Mouse (Mus musculus) liver, embryonic 14.5 days (tissue): Measurements from ENCODE around the gene Msi2. TPM values are rescaled to one million over a fixed set of nuclear protein-coding genes. Genes with fewer than 3 reads are reported as not detected.

Source experiments
- ATAC-seq: fragments of 200-750 bp; cut with Nextera tagmentation; 2 replicates; pipeline ENCODE4 v1.8.0; 2017; ENCODE audit warnings: moderate number of reproducible peaks, mild to moderate bottlenecking, moderate library complexity; ENCODE audit not compliant: insufficient read depth
- DNase-seq, 3 experiments: peaks; one replicate each; pipeline ENCODE4 v3.0.0-alpha.2; 2012 to 2013; ENCODE audit warnings: low read depth in 3 of 3, low spot score in 3 of 3
- H3K27ac ChIP-seq: fragments of 300-500 bp; sonication (generic); 2 replicates; pipeline ENCODE4 v1.5.1; 2014; ENCODE audit warnings: moderate library complexity, mild to moderate bottlenecking, control low read depth, inconsistent platforms
- H3K27me3 ChIP-seq: fragments of 300-500 bp; sonication (generic); 2 replicates; pipeline ENCODE4 v1.6.1; 2014; ENCODE audit warnings: mild to moderate bottlenecking, low read length, moderate library complexity; ENCODE audit not compliant: control insufficient read depth, insufficient read depth
- H3K36me3 ChIP-seq: fragments of 300-500 bp; sonication (generic); replicated peaks from 2 replicates; pipeline ENCODE4 v1.6.1; 2014; ENCODE audit warnings: low read depth; ENCODE audit not compliant: control insufficient read depth, insufficient read depth
- H3K4me1 ChIP-seq, 2 experiments: fragments of 200-500 bp in 1 of 2; fragments of 300-500 bp in 1 of 2; sonication (generic) in 1 of 2; replicated peaks; 2 replicates each; pipeline ENCODE4 v1.6.1; 2012 to 2014; ENCODE audit warnings: antibody characterized with exemption in 1 of 2, inconsistent platforms in 1 of 2, low read length in 1 of 2; ENCODE audit not compliant: control insufficient read depth in 2 of 2, insufficient read depth in 2 of 2
- H3K4me2 ChIP-seq: fragments of 300-500 bp; sonication (generic); 2 replicates; pipeline ENCODE4 v1.6.1; 2014; ENCODE audit warnings: low read depth, mild to moderate bottlenecking, control low read depth, moderate library complexity
- H3K4me3 ChIP-seq, 2 experiments: fragments of 200-500 bp in 1 of 2; fragments of 300-500 bp in 1 of 2; sonication (generic) in 1 of 2; 2 replicates each; pipeline ENCODE4 v1.5.1; 2012 to 2014; ENCODE audit warnings: low read depth in 2 of 2, low read length in 2 of 2, mild to moderate bottlenecking in 2 of 2, control low read depth in 1 of 2, inconsistent platforms in 1 of 2, moderate library complexity in 1 of 2; ENCODE audit not compliant: insufficient read depth in 1 of 2
- H3K9ac ChIP-seq: fragments of 300-500 bp; sonication (generic); replicated peaks from 2 replicates; pipeline ENCODE4 v1.6.1; 2014; ENCODE audit warnings: mild to moderate bottlenecking, control low read depth, moderate library complexity
- H3K9me3 ChIP-seq: fragments of 300-500 bp; sonication (generic); 2 replicates; pipeline ENCODE4 v1.6.1; 2016; ENCODE audit warnings: low read length, mixed read lengths; ENCODE audit not compliant: control insufficient read depth
- CTCF ChIP-seq: IDR thresholded peaks from 2 replicates; pipeline ENCODE4 v1.5.1; 2016; ENCODE audit warnings: antibody characterized with exemption, low read depth, control low read depth
- EP300 ChIP-seq: IDR thresholded peaks from 2 replicates; pipeline ENCODE4 v1.6.1; 2016; ENCODE audit warnings: antibody characterized with exemption, low read depth
- WGBS: fragments of 180-500 bp; shearing (Covaris S2); extraction: QIAGEN DNeasy Blood & Tissue Kit; methylation state at CpG from one replicate; pipeline ENCODE4 v1.1.7; 2014; ENCODE audit not compliant: insufficient replicate concordance; 5-methylcytosine and 5-hydroxymethylcytosine counted together
- polyA plus RNA-seq, 2 experiments: library from polyadenylated mRNA; depleted of rRNA in 1 of 2; stranded (reverse) in 1 of 2; unstranded in 1 of 2; fragments of >200 nt; fragmentation: Nextera tagmentation in 1 of 2; extraction: Ambion mirVana in 1 of 2; gene quantifications; 2 replicates each; pipeline versions ENCODE4 v1.2.1 to v1.2.3; 2012 to 2014

The Msi2 gene
- polyA plus RNA-seq, 2 experiments = 2.1 to 6.2 TPM

DNA sequence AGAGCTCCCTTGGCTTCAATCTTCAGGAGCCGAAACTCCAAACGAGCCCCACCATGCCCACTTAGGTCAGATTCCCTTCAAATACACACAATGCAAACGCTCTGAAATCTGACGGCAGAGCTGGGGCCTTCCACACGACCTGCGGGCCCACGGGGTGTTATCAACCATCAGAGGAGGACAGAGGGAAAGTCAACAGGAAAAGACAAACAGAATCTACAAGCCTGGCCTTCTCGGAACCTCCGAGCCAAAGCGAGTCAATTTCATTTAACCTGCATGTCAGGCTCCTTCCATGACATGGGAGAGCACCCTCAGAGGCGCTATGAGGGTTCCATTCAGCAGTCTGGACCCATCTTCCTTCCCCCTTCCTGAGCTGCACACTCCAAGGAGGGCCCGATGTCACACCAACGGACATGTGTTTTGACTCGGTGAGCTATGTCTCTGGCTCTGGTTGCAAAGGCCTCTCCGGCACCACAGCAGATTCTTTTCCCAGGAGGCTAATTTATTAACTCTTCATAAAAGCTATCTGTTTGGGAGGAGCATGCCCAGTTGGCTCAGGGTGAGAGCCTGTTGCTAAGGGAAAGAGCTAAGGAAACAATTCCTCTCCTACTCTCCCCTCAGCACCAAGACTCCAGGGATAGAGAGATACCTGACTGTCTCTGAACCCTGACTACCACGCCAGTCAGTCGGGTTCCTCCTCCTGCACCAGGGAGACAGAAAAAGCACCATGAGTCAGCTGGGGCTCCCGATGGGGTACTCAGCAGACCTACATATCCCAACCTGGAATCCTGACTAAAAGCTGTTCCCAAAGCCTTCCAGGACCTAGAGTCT lies 42.6 kb downstream of the Msi2 start:
- TF ChIP-seq EP300 (no peak), CTCF (no peak)
- H3K4me3 ChIP-seq = no peak overlapping the region
- WGBS = 63% methylated on average over 18 of the region's 18 CpGs
- H3K36me3 ChIP-seq = no peaks in the 10 kb centered on the region
- DNase-seq = no peak
- H3K4me1 ChIP-seq = peaks cover 0 to 2% of the 10 kb centered on the region in 2 experiments; a peak in 2 of 4 replicates
- H3K27me3 ChIP-seq = no peaks in the 10 kb centered on the region
- no peak overlapping the region for H3K27ac ChIP-seq
- H3K9ac ChIP-seq = no peak overlapping the region
- H3K4me2 ChIP-seq = no peak overlapping the region
- H3K9me3 ChIP-seq = no peaks in the 10 kb centered on the region
- ATAC-seq = no peak

DNA sequence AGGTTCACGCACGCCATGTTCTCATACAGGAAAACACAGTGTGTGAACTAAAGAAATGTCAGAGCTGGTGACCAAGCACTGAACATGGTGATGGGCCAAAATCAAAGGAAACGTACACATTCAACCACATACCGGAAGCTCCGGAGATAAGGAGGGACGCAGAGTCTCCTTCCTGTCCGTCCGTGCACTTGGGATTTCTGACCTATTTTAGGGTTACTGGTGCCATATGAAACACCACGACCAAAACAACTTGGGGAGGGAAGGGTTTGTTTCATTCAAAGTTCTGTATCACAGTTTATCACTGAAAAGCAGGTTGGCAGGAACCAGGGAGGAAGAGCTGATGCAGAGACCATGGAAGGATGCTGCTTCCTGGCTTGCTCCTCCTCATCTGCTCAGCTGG lies 44.2 kb downstream of the Msi2 start:
- ATAC-seq = no peak
- WGBS = 59% methylated on average over 9 of the region's 9 CpGs
- H3K36me3 ChIP-seq = no peaks in the 10 kb centered on the region
- H3K9ac ChIP-seq = no peak overlapping the region
- TF ChIP-seq CTCF (no peak), EP300 (no peak)
- no peak for DNase-seq
- peaks cover 0 to 2% of the 10 kb centered on the region in 2 experiments; a peak in 1 of 4 replicates for H3K4me1 ChIP-seq
- no peak overlapping the region for H3K4me3 ChIP-seq
- no peaks in the 10 kb centered on the region for H3K9me3 ChIP-seq
- H3K27me3 ChIP-seq = no peaks in the 10 kb centered on the region
- H3K4me2 ChIP-seq = no peak overlapping the region
- no peak overlapping the region for H3K27ac ChIP-seq

DNA sequence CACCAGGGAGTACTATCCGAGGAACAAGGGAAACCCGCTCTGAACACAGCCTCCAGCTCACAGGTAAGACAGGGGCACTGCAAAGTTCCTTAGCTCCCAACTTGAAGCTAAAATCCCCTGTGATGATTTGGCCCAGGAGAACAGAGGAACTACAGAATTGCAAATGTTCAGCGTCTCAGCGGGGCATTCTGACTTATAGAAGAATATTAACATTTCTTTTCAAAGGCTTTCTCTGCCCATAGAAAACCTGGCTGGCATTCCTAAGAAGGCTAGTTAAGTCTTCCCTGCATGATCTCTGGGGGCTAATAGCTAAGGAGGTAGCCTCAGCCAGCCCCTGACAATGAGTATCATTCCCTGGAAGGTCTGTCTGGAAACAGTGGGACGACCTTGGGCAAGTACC lies 47.4 kb downstream of the Msi2 start:
- Histone ChIP-seq H3K36me3 (no peaks in the 10 kb centered on the region), H3K9ac (no peak overlapping the region), H3K9me3 (no peaks in the 10 kb centered on the region), H3K4me1 (no peaks in the 10 kb centered on the region; a peak in 1 of 4 replicates), H3K27me3 (no peaks in the 10 kb centered on the region), H3K27ac (no peak overlapping the region), H3K4me2 (no peak overlapping the region), H3K4me3 (no peak overlapping the region)
- TF ChIP-seq EP300 (no peak), CTCF (no peak)
- WGBS = 79% methylated on average over 5 of the region's 5 CpGs
- DNase-seq (no peak), ATAC-seq (no peak)

DNA sequence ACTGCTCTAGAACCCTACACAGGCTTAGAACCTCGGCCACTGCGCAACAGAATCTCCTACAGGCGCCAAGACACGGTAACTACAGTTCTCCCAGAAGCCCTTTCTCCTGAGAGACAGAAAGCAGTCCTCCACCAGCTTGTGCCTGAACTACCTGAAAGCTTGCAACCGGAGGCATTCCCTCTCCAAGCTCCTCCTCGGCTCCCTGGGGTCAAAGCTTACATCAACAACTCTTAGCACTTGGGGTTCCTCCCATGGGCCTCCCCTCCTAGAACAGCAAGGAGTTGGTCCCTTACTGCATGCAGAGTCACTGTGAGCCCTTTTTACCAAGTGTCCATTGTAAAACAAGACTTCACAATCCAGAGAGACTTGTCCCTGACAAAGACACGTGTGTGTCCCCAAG lies 49.2 kb downstream of the Msi2 start:
- WGBS = 81% methylated on average over 7 of the region's 7 CpGs
- no peak for TF ChIP-seq CTCF
- no peak for TF ChIP-seq EP300
- ATAC-seq (no peak), DNase-seq (no peak)
- no peaks in the 10 kb centered on the region for H3K36me3 ChIP-seq
- H3K9me3 ChIP-seq = no peaks in the 10 kb centered on the region
- H3K27ac ChIP-seq = no peak overlapping the region
- H3K4me2 ChIP-seq = no peak overlapping the region
- H3K4me1 ChIP-seq = no peaks in the 10 kb centered on the region
- no peaks in the 10 kb centered on the region for H3K27me3 ChIP-seq
- H3K9ac ChIP-seq = no peak overlapping the region
- no peak overlapping the region for H3K4me3 ChIP-seq

DNA sequence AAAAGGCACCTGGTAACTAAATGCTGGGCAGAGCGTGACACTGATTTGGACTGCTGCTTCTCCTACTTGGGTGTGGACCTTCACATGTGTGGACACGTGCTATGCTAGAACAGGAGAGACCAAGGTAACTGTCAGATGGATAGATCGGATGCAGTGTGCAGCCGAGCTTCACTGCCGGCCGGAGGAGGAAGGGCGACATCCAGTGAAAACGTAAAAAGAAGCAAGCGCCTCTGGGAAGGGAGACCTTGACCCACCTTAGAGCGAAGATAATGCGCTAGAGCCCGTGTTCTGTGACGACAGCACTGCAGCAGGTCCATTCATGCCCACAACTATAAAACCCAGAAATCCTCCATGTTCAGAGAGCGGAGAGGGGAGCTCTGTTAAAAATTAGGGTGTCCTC lies 50.0 kb downstream of the Msi2 start:
- Histone ChIP-seq H3K9ac (no peak overlapping the region), H3K36me3 (no peaks in the 10 kb centered on the region), H3K27me3 (no peaks in the 10 kb centered on the region), H3K27ac (no peak overlapping the region), H3K9me3 (no peaks in the 10 kb centered on the region), H3K4me3 (no peak overlapping the region), H3K4me2 (no peak overlapping the region), H3K4me1 (no peaks in the 10 kb centered on the region)
- no peak for ATAC-seq
- DNase-seq = no peak
- TF ChIP-seq CTCF (no peak), EP300 (no peak)
- WGBS = 84% methylated on average over 14 of the region's 14 CpGs
